Mouse (Mus musculus) natural killer cell, adult 2 months (primary cell): Measurements from ENCODE around the gene Wdsub1.
"Not testable (repeated sequence)": the region's sequence is repeated elsewhere in the genome, so short reads cannot be mapped to it uniquely, and the experiment has no call there.

Experiments
- DNase-seq, 2 experiments: peaks; one replicate each; pipeline ENCODE4 v3.0.0; 2022; ENCODE audit warnings: low spot score in 2 of 2

Gene Wdsub1

GRCm38 (mm10) chr2:59881831-59882741 is at the start of gene Wdsub1:
Gene Wdsub1 (minus strand): TSS chr2:59882591.
- DNase-seq = peak; percentile 87 to 91

- no peak for DNase-seq
Measured at GRCm38 (mm10) chr2:59913610-59914009, 31.2 kb upstream of the Wdsub1 start.

DNA sequence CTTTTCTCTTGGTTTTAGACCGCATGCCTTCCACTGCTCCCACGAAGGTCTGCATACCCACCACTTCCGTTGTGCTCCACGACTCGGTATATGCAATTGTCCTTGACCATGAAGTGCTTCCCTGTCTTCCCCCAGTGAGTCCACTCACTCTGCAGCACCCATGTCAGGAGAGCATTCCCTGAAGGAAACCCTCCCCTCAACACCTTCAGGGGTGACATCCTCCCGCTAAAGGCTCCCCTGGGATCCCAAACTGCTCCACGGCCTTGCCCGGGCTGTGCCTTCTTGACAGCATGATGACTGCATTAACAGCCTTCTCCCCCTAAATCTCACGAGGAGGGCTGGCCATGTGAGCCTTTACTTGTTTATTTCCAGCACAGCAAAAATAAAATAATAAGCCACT is 25.7 kb upstream of the Wdsub1 start:
- no peak for DNase-seq

DNA sequence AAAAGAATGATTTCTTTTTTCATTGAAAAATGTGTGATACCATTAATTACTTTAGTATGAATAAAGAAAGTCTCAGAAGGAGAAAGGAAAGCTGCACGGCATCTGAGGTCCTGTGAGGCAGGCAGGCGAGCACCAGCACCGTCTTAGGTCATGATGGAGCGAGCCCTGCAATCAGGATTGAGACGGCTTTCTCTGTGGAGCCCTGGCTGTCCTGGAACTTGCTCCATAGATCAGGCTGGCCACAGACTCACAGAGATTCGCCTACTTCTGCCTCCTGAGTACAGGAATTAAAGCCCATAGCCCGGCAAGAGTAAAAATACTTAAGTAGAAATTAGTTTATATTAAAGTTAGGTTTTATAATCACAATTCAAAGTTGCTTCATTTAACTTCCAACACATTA is 21.6 kb upstream of the Wdsub1 start:
- no peak for DNase-seq

DNA sequence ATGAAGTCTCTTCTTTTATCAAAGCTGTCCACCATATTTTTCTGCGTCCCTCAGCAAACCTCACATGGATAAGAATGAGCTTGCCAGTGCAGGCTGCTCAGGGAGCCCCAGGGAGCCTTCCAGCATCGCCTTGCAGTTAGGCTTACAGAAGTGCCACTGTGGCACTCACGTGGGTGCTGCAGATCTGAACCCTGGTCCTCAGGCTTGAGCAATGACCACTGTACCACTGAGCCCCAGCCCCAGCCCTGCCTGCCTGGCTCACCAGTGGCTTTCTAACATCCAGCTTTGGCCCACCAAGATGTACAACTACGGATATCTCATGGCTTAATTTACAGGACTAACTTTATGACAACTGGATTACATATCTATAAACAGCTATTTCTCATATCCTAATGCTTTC is 16.3 kb upstream of the Wdsub1 start:
- DNase-seq = no peak

- DNase-seq = no peak
Measured at GRCm38 (mm10) chr2:59898105-59898504, 15.7 kb upstream of the Wdsub1 start.

DNA sequence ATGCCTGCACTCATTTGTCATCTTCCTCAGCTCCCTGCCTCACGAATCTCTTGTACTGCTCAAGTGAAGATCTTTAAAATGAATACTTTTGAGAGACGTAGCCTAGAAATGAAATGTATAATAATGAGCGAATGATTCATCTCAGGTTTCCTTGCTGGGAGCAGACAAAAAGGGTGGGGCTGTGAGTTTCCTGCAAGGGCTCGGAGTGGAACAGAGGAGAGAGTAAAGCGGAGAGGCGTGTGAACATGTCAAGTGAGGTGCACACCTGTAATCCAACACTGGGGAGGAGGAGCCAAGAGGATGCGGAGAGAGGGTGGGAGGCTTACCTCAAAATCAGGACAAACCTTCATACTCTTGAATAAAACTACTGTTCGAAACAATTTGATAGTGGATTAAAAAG is 14.4 kb upstream of the Wdsub1 start:
- DNase-seq = no peak

DNA sequence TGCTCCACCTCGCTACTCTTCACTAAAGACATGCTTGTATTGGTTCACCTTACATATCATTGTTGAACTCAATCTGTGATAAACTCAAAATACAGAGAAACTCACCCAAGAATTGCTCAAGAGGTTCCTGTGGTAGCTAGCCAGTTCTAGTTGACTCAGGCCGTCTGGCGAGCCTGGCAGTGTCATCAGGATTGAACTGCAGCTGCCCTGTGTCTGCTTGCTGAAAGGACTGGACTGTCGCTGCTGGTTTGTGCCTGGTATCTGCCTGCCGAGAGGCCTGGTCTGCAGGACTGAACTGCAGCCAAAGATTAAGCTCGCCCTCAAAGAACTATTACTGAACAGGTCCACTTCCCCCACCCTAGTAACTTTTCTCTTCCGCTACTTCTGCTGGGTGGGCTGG is 14.0 kb upstream of the Wdsub1 start:
- DNase-seq = no peak

GRCm38 (mm10) chr2:59889699-59890098 is 7.3 kb upstream of the Wdsub1 start:
- no peak for DNase-seq

DNA sequence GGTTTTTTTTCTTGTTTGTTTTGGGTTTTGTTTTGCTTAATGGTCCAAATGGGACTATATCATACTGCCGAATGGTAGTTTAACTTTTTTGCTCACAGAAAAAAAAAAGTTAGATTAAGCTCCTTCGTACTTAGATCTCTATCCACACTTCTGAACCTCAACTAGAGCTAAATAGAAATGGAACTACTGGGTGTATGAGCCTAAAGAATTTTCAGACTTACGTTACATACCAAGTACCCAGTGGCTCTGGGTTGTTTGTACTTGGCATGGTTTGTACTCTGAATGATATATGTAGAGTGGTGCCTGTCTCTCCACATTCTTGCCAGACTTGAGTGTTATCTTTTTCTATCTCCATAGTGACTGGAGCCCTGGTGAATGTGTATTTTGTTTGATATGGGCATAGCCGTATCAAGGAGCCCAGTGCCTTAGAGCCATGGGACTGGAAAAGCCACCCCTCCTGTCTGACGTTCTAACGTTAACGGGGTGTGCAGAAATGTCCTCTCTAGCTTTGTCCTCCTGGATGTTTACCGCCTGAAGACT is 421 bp upstream of the Wdsub1 start:
- DNase-seq = no peak

DNA sequence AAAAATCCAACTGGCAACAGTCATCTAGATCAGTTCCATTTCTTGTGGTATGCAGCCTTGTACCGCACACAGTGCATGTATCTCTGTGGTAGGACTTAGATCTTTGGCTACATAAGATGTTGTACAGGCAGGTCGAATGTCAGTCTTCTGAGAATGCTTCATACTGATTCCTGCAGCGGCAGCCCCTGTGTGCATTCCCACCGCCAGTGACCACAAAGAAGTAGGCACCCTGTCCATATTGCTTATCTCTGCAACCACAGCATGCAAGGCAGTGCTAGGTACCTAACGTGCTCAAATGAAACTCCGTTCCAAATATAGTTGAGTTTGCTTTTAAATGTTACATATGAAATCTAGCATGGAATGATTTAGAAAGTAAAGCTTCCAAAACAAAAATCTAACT is 987 bp downstream of the Wdsub1 start:
- no peak for DNase-seq

DNA sequence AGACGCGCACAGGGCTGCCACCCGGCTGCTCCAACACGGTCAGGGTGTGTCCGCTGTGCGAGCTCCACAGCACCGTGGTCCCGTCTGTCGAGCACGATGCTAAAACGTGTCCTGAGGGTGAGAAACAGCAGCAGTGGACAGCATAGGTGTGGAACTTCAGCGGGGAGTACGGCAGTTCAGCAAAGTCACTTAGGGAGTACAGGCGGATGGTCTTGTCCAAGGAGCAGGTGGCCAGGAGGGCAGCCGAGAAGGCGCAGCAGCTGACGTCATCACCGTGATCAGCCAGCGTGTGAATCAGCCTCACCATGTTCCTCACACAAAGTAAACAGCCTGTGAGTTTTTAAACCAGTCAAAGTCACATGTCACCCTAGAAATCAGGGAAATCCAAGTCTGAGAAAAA is 4.2 kb downstream of the Wdsub1 start:
- no peak for DNase-seq

DNA sequence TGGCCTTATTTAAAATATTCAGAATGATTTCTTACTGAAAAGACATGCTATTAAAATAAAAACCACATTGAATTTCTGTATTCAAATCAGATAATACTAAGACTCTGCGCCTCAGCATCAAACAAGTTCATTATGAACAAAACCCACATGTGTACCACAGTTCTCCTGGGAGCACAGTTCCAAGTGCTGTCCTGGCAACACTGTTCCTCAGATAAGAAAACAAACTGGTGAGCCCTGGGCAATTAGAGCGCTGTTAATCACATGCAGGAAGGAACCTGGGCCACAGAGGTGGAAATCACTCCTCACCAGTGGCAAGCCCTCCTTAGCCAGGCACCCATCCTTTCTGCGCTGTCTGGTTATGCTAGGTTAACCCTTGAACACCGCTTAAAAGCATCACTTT is 5.1 kb downstream of the Wdsub1 start:
- no peak for DNase-seq

DNA sequence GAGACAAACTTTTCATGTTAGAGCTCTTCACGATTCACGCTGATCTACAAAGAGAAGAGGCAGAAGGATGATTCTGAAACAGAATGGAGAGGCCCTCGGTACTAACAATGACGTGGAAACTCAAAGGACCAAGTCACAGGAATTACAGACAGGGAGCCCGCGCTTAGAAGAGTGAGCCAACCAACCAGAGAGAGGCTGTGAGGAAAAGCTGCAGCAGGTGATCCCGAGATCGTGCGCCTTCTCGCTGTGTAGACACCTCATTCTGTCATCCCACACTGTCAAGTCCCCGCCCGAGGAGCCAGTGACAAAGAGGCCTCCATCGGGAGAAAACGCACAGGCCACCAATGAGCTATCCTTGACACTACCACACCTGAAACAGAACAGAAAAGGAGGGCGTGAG is 5.9 kb downstream of the Wdsub1 start:
- DNase-seq = no peak

DNA sequence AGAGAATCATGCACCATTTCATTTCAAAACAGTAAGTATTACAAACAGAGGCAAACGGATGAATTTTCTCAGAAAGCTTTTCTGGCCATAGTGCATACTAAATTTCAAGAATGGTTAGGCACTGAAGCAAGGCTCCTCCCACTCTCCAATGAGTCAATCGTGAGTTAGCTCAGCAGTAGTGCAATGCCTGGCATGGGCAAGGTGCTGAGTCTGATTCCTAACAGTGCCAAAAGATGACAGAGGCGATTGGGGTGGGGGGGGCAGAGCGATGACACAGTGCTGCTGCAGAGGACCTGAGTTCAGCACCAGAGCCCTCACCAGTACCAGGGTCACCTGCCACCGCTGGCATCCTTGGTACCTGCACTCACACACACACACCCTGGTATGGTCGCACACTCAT is 11.9 kb downstream of the Wdsub1 start:
- DNase-seq = no peak

- no peak for DNase-seq
Measured at GRCm38 (mm10) chr2:59862618-59863017, 19.8 kb downstream of the Wdsub1 start.

DNA sequence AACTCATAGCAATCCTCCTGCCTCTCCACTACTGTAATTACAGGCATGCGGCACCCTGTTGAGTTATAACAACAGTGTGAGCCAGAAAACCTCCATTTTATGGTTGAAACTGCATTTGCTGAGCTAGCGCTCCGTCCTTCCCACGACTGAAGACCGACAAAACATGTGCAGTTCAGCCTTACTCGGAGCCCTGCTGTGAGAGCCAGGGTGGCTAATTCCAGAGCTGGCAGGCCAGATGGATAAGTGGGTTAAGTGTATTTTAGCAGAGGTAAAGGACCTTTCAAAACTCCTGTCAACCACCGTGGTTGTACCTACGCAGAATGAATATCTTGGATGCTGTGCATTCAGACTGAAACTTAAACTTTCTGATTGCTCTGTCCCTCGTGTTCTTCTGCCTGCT is 28.0 kb downstream of the Wdsub1 start:
- no peak for DNase-seq

GRCm38 (mm10) chr2:59853543-59853942 is 28.8 kb downstream of the Wdsub1 start:
- no peak for DNase-seq

GRCm38 (mm10) chr2:59852916-59853315 is 29.5 kb downstream of the Wdsub1 start:
- DNase-seq = no peak

- DNase-seq = not testable (repeated sequence)
Measured at GRCm38 (mm10) chr2:59851885-59852284, 30.5 kb downstream of the Wdsub1 start.

GRCm38 (mm10) chr2:59843848-59844247 is 38.5 kb downstream of the Wdsub1 start:
- DNase-seq = no peak

GRCm38 (mm10) chr2:59843156-59843555 is 39.2 kb downstream of the Wdsub1 start:
- no peak for DNase-seq

GRCm38 (mm10) chr2:59842556-59843008 is 39.8 kb downstream of the Wdsub1 start:
- DNase-seq = no peak
